Mouse (Mus musculus) CH12.LX (cell line): ENCODE data around the gene Bfsp2. TPM values are rescaled to one million over a fixed set of nuclear protein-coding genes. Genes with fewer than 3 reads are reported as not detected.

ENCODE experiments used
- DNase-seq: peaks from one replicate; pipeline ENCODE4 v3.0.0-alpha.2; 2013; ENCODE audit errors: extremely low read depth
- H3K27ac ChIP-seq: 2 replicates; pipeline ENCODE4 v1.5.1; 2012; ENCODE audit warnings: low read depth, mild to moderate bottlenecking, control low read depth, moderate library complexity; ENCODE audit not compliant: insufficient read depth
- H3K27me3 ChIP-seq: replicated peaks from 2 replicates; pipeline ENCODE3; 2012; ENCODE audit warnings: inconsistent platforms
- H3K36me3 ChIP-seq, 2 experiments: replicated peaks in 1 of 2; 2 replicates each; pipeline versions ENCODE3 to v1.6.1; 2012; ENCODE audit warnings: inconsistent platforms in 1 of 2, low read length in 1 of 2, mild to moderate bottlenecking in 1 of 2, mixed read lengths in 1 of 2, moderate library complexity in 1 of 2; ENCODE audit not compliant: control insufficient read depth in 1 of 2, insufficient read depth in 1 of 2
- H3K4me1 ChIP-seq, 2 experiments: 2 replicates each; pipeline ENCODE4 v1.6.1; 2012; ENCODE audit warnings: inconsistent platforms in 1 of 2, moderate library complexity in 1 of 2; ENCODE audit not compliant: insufficient read depth in 2 of 2, control insufficient read depth in 1 of 2
- H3K4me2 ChIP-seq: 2 replicates; pipeline ENCODE4 v1.6.1; 2012; ENCODE audit warnings: low read depth, mild to moderate bottlenecking, control low read depth; ENCODE audit not compliant: poor library complexity, insufficient read depth, severe bottlenecking
- H3K4me3 ChIP-seq, 3 experiments: fragments of 150-350 bp in 1 of 3; sonication (generic) in 1 of 3; replicated peaks in 1 of 3; 2 replicates each; pipeline versions ENCODE3 to v1.5.1; 2011 to 2012; ENCODE audit warnings: low read depth in 2 of 3, low read length in 2 of 3, mild to moderate bottlenecking in 2 of 3, moderate library complexity in 2 of 3, control low read depth in 1 of 3, improper control_type of control experiment in 1 of 3, inconsistent platforms in 1 of 3, mixed read lengths in 1 of 3; ENCODE audit not compliant: poor library complexity in 1 of 3
- H3K79me2 ChIP-seq: replicated peaks from 2 replicates; pipeline ENCODE4 v1.6.1; 2012; ENCODE audit warnings: mild to moderate bottlenecking, moderate library complexity; ENCODE audit not compliant: control insufficient read depth, poor library complexity, insufficient read depth, severe bottlenecking; ENCODE audit errors: extremely low read depth
- H3K9ac ChIP-seq: 2 replicates; pipeline ENCODE4 v1.6.1; 2012; ENCODE audit warnings: low read depth, mild to moderate bottlenecking, control low read depth, moderate library complexity; ENCODE audit not compliant: insufficient read depth
- H3K9me3 ChIP-seq: replicated peaks from 2 replicates; pipeline ENCODE3; 2012; ENCODE audit warnings: low read length, inconsistent platforms, mixed read lengths
- BHLHE40 ChIP-seq: IDR thresholded peaks from 2 replicates; pipeline ENCODE4 v1.6.1; 2011; ENCODE audit warnings: mild to moderate bottlenecking, low read depth, low read length, improper control_type of control experiment
- CHD2 ChIP-seq: IDR thresholded peaks from 2 replicates; pipeline ENCODE4 v1.6.1; 2011; ENCODE audit warnings: low read length, improper control_type of control experiment
- E2F4 ChIP-seq: IDR thresholded peaks from 2 replicates; pipeline ENCODE4 v1.6.1; 2011; ENCODE audit warnings: low read depth, low read length, improper control_type of control experiment; ENCODE audit not compliant: insufficient replicate concordance
- EP300 ChIP-seq: IDR thresholded peaks from 2 replicates; pipeline ENCODE4 v1.6.1; 2011; ENCODE audit warnings: low read length, improper control_type of control experiment
- ETS1 ChIP-seq: conservative IDR thresholded peaks from 2 replicates; pipeline ENCODE4 v1.6.1; 2012; ENCODE audit warnings: low read depth, mild to moderate bottlenecking, inconsistent platforms, low read length, improper control_type of control experiment, moderate library complexity
- IRF4 ChIP-seq: IDR thresholded peaks from 2 replicates; pipeline ENCODE4 v1.6.1; 2014; ENCODE audit warnings: low read depth, mild to moderate bottlenecking, inconsistent platforms, low read length, improper control_type of control experiment
- JUN ChIP-seq: IDR thresholded peaks from 2 replicates; pipeline ENCODE4 v1.6.1; 2011; ENCODE audit warnings: low read depth, mild to moderate bottlenecking, low read length, improper control_type of control experiment, moderate library complexity; ENCODE audit not compliant: insufficient read depth
- JUND ChIP-seq: conservative IDR thresholded peaks from 2 replicates; pipeline ENCODE4 v1.6.1; 2011; ENCODE audit warnings: low read depth, low read length, improper control_type of control experiment
- KAT2A ChIP-seq: IDR thresholded peaks from 2 replicates; pipeline ENCODE4 v1.6.1; 2012; ENCODE audit warnings: low read length, improper control_type of control experiment, inconsistent platforms; ENCODE audit not compliant: insufficient replicate concordance
- MAFK ChIP-seq: IDR thresholded peaks from 2 replicates; pipeline ENCODE4 v1.6.1; 2011; ENCODE audit warnings: low read length, improper control_type of control experiment; ENCODE audit not compliant: insufficient replicate concordance
- MAX ChIP-seq: IDR thresholded peaks from 2 replicates; pipeline ENCODE4 v1.6.1; 2011; ENCODE audit warnings: low read length, improper control_type of control experiment
- MAZ ChIP-seq: IDR thresholded peaks from 2 replicates; pipeline ENCODE4 v1.6.1; 2012; ENCODE audit warnings: low read depth, mild to moderate bottlenecking, inconsistent platforms, low read length, improper control_type of control experiment, moderate library complexity
- MXI1 ChIP-seq: IDR thresholded peaks from 2 replicates; pipeline ENCODE4 v1.6.1; 2011; ENCODE audit warnings: mild to moderate bottlenecking, low read depth, low read length, improper control_type of control experiment
- MYC ChIP-seq: IDR thresholded peaks from 2 replicates; pipeline ENCODE4 v1.6.1; 2011; ENCODE audit warnings: low read depth, mild to moderate bottlenecking, improper control_type of control experiment, low read length
- NELFE ChIP-seq: IDR thresholded peaks from 2 replicates; pipeline ENCODE4 v1.6.1; 2011; ENCODE audit warnings: low read depth, low read length, improper control_type of control experiment
- NRF1 ChIP-seq: IDR thresholded peaks from 2 replicates; pipeline ENCODE4 v1.6.1; 2014; ENCODE audit warnings: low read depth, mild to moderate bottlenecking, inconsistent platforms, low read length, improper control_type of control experiment, moderate library complexity
- RCOR1 ChIP-seq: conservative IDR thresholded peaks from 2 replicates; pipeline ENCODE4 v1.6.1; 2012; ENCODE audit warnings: low read depth, mild to moderate bottlenecking, inconsistent platforms, low read length, improper control_type of control experiment
- SMC3 ChIP-seq: IDR thresholded peaks from 2 replicates; pipeline ENCODE4 v1.6.1; 2011; ENCODE audit warnings: low read depth, low read length, improper control_type of control experiment
- TBP ChIP-seq: conservative IDR thresholded peaks from 2 replicates; pipeline ENCODE4 v1.6.1; 2011; ENCODE audit warnings: low read depth, low read length, improper control_type of control experiment
- UBTF ChIP-seq: IDR thresholded peaks from 2 replicates; pipeline ENCODE4 v1.6.1; 2012; ENCODE audit warnings: low read depth, mild to moderate bottlenecking, inconsistent platforms, low read length, improper control_type of control experiment, moderate library complexity
- USF1 ChIP-seq: IDR thresholded peaks from 2 replicates; pipeline ENCODE4 v1.6.1; 2014; ENCODE audit warnings: low read depth, mild to moderate bottlenecking, inconsistent platforms, low read length, improper control_type of control experiment
- USF2 ChIP-seq: conservative IDR thresholded peaks from 2 replicates; pipeline ENCODE4 v1.6.1; 2011; ENCODE audit warnings: low read depth, low read length, improper control_type of control experiment
- ZC3H11A ChIP-seq: IDR thresholded peaks from 2 replicates; pipeline ENCODE4 v1.6.1; 2012; ENCODE audit warnings: low read depth, mild to moderate bottlenecking, inconsistent platforms, low read length, improper control_type of control experiment
- ZKSCAN1 ChIP-seq: IDR thresholded peaks from 2 replicates; pipeline ENCODE4 v1.6.1; 2012; ENCODE audit warnings: low read depth, inconsistent platforms, low read length, improper control_type of control experiment, borderline replicate concordance
- dilution Hi-C: fragments of 300-500 bp; cut with MboI; formaldehyde crosslinking; loops from 2 replicates; pipeline ENCODE4 v1.14.3; 2020; ENCODE audit warnings: low sequenced_read_pairs; ENCODE audit not compliant: extremely low pct_unique_long_range_greater_than_20kb, extremely low pct_ligation_motif_present
- in situ Hi-C: fragments of 300-500 bp; cut with MboI; formaldehyde crosslinking; loops from 3 replicates; pipeline ENCODE4 v1.14.3; 2019; ENCODE audit warnings: low sequenced_read_pairs, low pct_ligation_motif_present, low pct_unique_long_range_greater_than_20kb, mixed read lengths
- polyA plus RNA-seq: library from polyadenylated mRNA; unstranded; fragments of >175 nt; gene quantifications from 2 replicates; pipeline ENCODE4 v1.2.1, GENCODE M21; 2012; ENCODE audit warnings: low read depth; ENCODE audit not compliant: insufficient read length
- total RNA-seq, 2 experiments: library from RNA; depleted of rRNA; stranded (reverse); fragments of 300-350 nt in 1 of 2; fragments of >200 nt in 1 of 2; gene quantifications; 2 replicates each; pipeline ENCODE4 v1.2.3; 2012 to 2014

Gene Bfsp2
- total and polyA plus RNA-seq, 3 experiments: 0.64 to 4.8 (median 3.4) TPM

DNA sequence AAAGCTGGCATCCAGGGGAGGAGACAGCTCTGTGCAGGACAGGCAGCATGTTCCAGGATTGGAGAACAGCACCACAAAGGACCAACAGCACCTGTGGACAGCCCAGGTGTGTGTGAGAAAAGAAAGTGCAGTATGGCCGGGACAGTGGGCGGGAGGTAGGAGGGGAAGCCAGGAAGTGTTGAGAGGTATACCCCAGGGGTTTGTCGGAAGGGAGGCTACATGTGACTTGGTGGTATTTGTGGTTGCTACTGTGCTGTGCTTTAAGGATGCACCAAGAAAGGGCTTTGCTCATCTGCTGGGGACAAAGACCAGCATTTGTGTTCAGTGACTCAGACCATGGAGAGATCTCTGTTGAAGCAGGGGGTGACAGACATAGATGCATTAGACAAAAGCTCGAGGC lies 9.7 kb upstream of the Bfsp2 start:
- no peaks in the 10 kb centered on the region for H3K36me3 ChIP-seq
- peaks cover 21% of the 10 kb centered on the region for H3K27me3 ChIP-seq
- dilution Hi-C loops (no loop called here), in situ Hi-C loops (loop anchor here (5.0 to 25.0 kb wide), 3 partner anchors 112 to 522 kb away; partner anchors contain the start of gene Nphp3)
- H3K27ac ChIP-seq: no peak overlapping the region
- H3K9me3 ChIP-seq: no peaks in the 10 kb centered on the region
- TF ChIP-seq USF2: no peak
- TF ChIP-seq NRF1: no peak
- peak; percentile 79 for TF ChIP-seq BHLHE40
- peak; percentile 34 for DNase-seq
- H3K79me2 ChIP-seq: no peaks in the 10 kb centered on the region
- no peak overlapping the region for H3K9ac ChIP-seq
- no peak overlapping the region for H3K4me2 ChIP-seq
- H3K4me1 ChIP-seq: peaks cover 17 to 29% of the 10 kb centered on the region in 2 experiments
- H3K4me3 ChIP-seq: no peak overlapping the region

DNA sequence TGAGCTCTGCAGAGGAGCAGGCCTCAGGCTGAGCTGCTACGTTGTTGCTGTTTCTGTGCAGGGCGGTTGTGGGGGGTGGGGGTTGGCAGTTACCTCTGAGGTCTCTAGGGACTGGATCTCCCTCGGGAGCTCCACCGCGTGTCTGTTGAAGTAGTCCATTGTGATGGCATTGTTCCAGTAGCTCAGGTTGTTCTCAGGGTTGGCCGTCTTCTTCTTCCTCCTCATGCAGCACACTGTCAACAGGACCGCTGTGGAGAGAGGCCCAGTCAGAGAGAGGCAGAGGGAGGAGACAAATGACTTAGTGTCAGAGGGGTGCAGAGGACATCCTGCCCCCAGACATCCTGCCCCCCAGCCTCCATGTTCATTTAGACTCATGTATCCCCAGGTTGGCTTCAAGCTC lies 8.9 kb upstream of the Bfsp2 start:
- H3K9me3 ChIP-seq: no peaks in the 10 kb centered on the region
- in situ Hi-C loops (loop anchor here (5.0 to 25.0 kb wide), 2 partner anchors 113 to 523 kb away; partner anchors contain the start of gene Nphp3), dilution Hi-C loops (no loop called here)
- TF ChIP-seq MAFK (no peak), RCOR1 (no peak), ZKSCAN1 (no peak), E2F4 (no peak), MYC (0 out of 2 replicates have a peak, but pooled peaks have one; percentile 27), JUN (no peak), BHLHE40 (no peak), MAZ (no peak), USF1 (no peak), ZC3H11A (no peak), MAX (peak; percentile 55), TBP (no peak), KAT2A (peak; percentile 60; the same call in 1 of the 2 replicates), SMC3 (no peak), NELFE (no peak), CHD2 (peak; percentile 66), MXI1 (no peak), ETS1 (peak; percentile 42; the same call in 1 of the 2 replicates), IRF4 (peak; percentile 35; the same call in 1 of the 2 replicates), UBTF (no peak), NRF1 (no peak), JUND (no peak), EP300 (no peak)
- peak overlapping the region; percentile 41 for H3K4me2 ChIP-seq
- peaks cover 21% of the 10 kb centered on the region for H3K27me3 ChIP-seq
- H3K79me2 ChIP-seq: no peaks in the 10 kb centered on the region
- 0 out of 2 replicates have a peak overlapping the region, but pooled peaks have one; percentile 5 for H3K9ac ChIP-seq
- peaks cover 17 to 29% of the 10 kb centered on the region in 2 experiments for H3K4me1 ChIP-seq
- no peak overlapping the region for H3K27ac ChIP-seq
- no peak overlapping the region for H3K4me3 ChIP-seq
- DNase-seq: peak; percentile 85
- no peaks in the 10 kb centered on the region for H3K36me3 ChIP-seq
